Comparison of ENCODE assay signal across 14 mouse cellular contexts in genomic region chr5:118480965-118481793, GRCm38 (mm10).
DNase-seq lines count a peak whose midpoint lies in the region; ATAC-seq and TF ChIP-seq lines count a peak whose summit lies in the region.
"Had no signal": no experiment of that assay in that cellular context is flagged by ENCODE, and none has a peak within 500 bp of the region (broad histone marks: within the 10 kb centered on the region; RNA-seq: fewer than 3 reads in every experiment).

No protein-coding gene starts in this region.

- 61% methylated on average over 10 of the region's 10 CpGs for WGBS in liver, embryonic 11.5 days
- 71% methylated on average over 9 of the region's 10 CpGs for WGBS in stomach, postnatal 0 days
- 77% methylated on average over 10 of the region's 10 CpGs for WGBS in limb, embryonic 10.5 days

- TF ChIP-seq EP300 in stomach, postnatal 0 days (optimal IDR thresholded peaks at IDR 0.05) = no peak

- DNase-seq in spleen, adult 12 weeks (ENCODE audit: low spot score) = peak; percentile 46
- DNase-seq in spleen, adult 18-20 months = no peak
- DNase-seq in T-cell, adult 2 months (ENCODE audit: low spot score) = peak; percentile 41
- DNase-seq in liver, embryonic 11.5 days (ENCODE audit: low spot score) = no peak
- DNase-seq in stomach, postnatal 0 days (ENCODE audit: low spot score) = peak; percentile 41
- no peak for DNase-seq in left cerebral cortex, postnatal 10 days (ENCODE audit: extremely low spot score in 1 of 2, low spot score in 2 of 2)
- no peak for DNase-seq in limb, embryonic 10.5 days (ENCODE audit: low spot score)
- DNase-seq: cerebellum, adult 9-11 months; gastrocnemius, adult 2 months; kidney, adult 9 months; lung, postnatal 10 days; thymus, adult 2 months had no signal

- ATAC-seq in liver, embryonic 11.5 days (replicated peaks; ENCODE audit: low FRiP score) = no peak; the same call in 1 of the 2 replicates
- ATAC-seq in stomach, postnatal 0 days (ENCODE audit: low FRiP score, low TSS enrichment) = no peak
- ATAC-seq: midbrain, embryonic 13.5 days had no signal

- no peak overlapping the region for H3K4me3 ChIP-seq in liver, embryonic 11.5 days (ENCODE audit: low read depth, low read length)
- H3K4me3 ChIP-seq in stomach, postnatal 0 days (ENCODE audit: low read depth, low read length) = no peak overlapping the region
- no peak overlapping the region for H3K4me3 ChIP-seq in limb, embryonic 10.5 days
- H3K4me3 ChIP-seq: gastrocnemius, adult 2 months; hindbrain, embryonic 13.5 days; midbrain, embryonic 13.5 days had no signal

- H3K9me3 ChIP-seq in liver, embryonic 11.5 days (ENCODE audit: control insufficient read depth, low read length) = no peaks in the 10 kb centered on the region
- no peaks in the 10 kb centered on the region for H3K9me3 ChIP-seq in stomach, postnatal 0 days (ENCODE audit: control insufficient read depth, low read length)
- no peaks in the 10 kb centered on the region for H3K9me3 ChIP-seq in limb, embryonic 10.5 days (replicated peaks)
- H3K9me3 ChIP-seq: hindbrain, embryonic 13.5 days; midbrain, embryonic 13.5 days had no signal

- intact Hi-C loops in left cerebral cortex, postnatal 10 days (cut with DNase I) = no loop called here

- no peak for TF ChIP-seq CTCF in stomach, postnatal 0 days (IDR thresholded peaks at IDR 0.05; ENCODE audit: low read depth)

- no peaks in the 10 kb centered on the region for H3K27me3 ChIP-seq in liver, embryonic 11.5 days (replicated peaks; ENCODE audit: control insufficient read depth, insufficient read depth, low read length)
- no peaks in the 10 kb centered on the region; the same call in 1 of the 2 replicates for H3K27me3 ChIP-seq in stomach, postnatal 0 days (ENCODE audit: control insufficient read depth, insufficient read depth, low read length)
- H3K27me3 ChIP-seq in limb, embryonic 10.5 days (ENCODE audit: low read depth, poor library complexity, severe bottlenecking) = no peaks in the 10 kb centered on the region
- H3K27me3 ChIP-seq: hindbrain, embryonic 13.5 days; midbrain, embryonic 13.5 days had no signal

- no peaks in the 10 kb centered on the region for H3K36me3 ChIP-seq in liver, embryonic 11.5 days (ENCODE audit: control insufficient read depth, insufficient read depth, low read length)
- no peaks in the 10 kb centered on the region for H3K36me3 ChIP-seq in stomach, postnatal 0 days (ENCODE audit: control insufficient read depth, insufficient read depth, low read length)
- no peaks in the 10 kb centered on the region for H3K36me3 ChIP-seq in limb, embryonic 10.5 days
- H3K36me3 ChIP-seq: hindbrain, embryonic 13.5 days; midbrain, embryonic 13.5 days had no signal

- peak overlapping the region; percentile 52 for H3K9ac ChIP-seq in liver, embryonic 11.5 days (ENCODE audit: low read depth, low read length)
- H3K9ac ChIP-seq in stomach, postnatal 0 days (ENCODE audit: low read length) = no peak overlapping the region
- H3K9ac ChIP-seq: hindbrain, embryonic 13.5 days; midbrain, embryonic 13.5 days had no signal

- peak overlapping the region; percentile 88 for H3K27ac ChIP-seq in liver, embryonic 11.5 days (ENCODE audit: low read depth, low read length)
- no peak overlapping the region for H3K27ac ChIP-seq in stomach, postnatal 0 days (replicated peaks)
- no peak overlapping the region for H3K27ac ChIP-seq in limb, embryonic 10.5 days
- H3K27ac ChIP-seq: gastrocnemius, adult 2 months; hindbrain, embryonic 13.5 days; midbrain, embryonic 13.5 days had no signal

- H3K4me2 ChIP-seq in liver, embryonic 11.5 days = peak overlapping the region; percentile 46
- no peak overlapping the region for H3K4me2 ChIP-seq in stomach, postnatal 0 days (replicated peaks; ENCODE audit: low read depth)
- H3K4me2 ChIP-seq: hindbrain, embryonic 13.5 days; midbrain, embryonic 13.5 days had no signal

- H3K4me1 ChIP-seq in liver, embryonic 11.5 days (replicated peaks; ENCODE audit: control insufficient read depth, insufficient read depth, low read length) = peaks cover 75% of the 10 kb centered on the region
- H3K4me1 ChIP-seq in stomach, postnatal 0 days (replicated peaks; ENCODE audit: control insufficient read depth, insufficient read depth) = no peaks in the 10 kb centered on the region
- peaks cover 53% of the 10 kb centered on the region for H3K4me1 ChIP-seq in limb, embryonic 10.5 days

Comparison
In these comparisons a context has a peak if more than half of its experiments do, and no peak if none do; other contexts are left out.
1. DNase-seq: peak in spleen, adult 12 weeks (single experiment), T-cell, adult 2 months (single experiment) and stomach, postnatal 0 days (single experiment); none in spleen, adult 18-20 months (0 of 2), liver, embryonic 11.5 days (single experiment), left cerebral cortex, postnatal 10 days (0 of 2) and limb, embryonic 10.5 days (single experiment).